Mouse (Mus musculus) midbrain, postnatal 0 days (tissue): ENCODE measurements around the gene Phf5a. TPM values are rescaled to one million over a fixed set of nuclear protein-coding genes. Genes with fewer than 3 reads are reported as not detected.

Source experiments
- ATAC-seq: fragments of 200-750 bp; cut with Nextera tagmentation; 2 replicates; pipeline ENCODE4 v1.8.0; 2017; ENCODE audit warnings: moderate number of reproducible peaks, mild to moderate bottlenecking, moderate TSS enrichment, moderate library complexity; ENCODE audit not compliant: low FRiP score
- DNase-seq: peaks from one replicate; pipeline ENCODE4 v3.0.0-alpha.2; 2015; ENCODE audit warnings: low spot score
- H3K27ac ChIP-seq: fragments of 300-500 bp; sonication (generic); 2 replicates; pipeline ENCODE4 v1.5.1; 2014; ENCODE audit warnings: low read depth, mild to moderate bottlenecking, low read length, mixed read lengths
- H3K27me3 ChIP-seq: fragments of 300-500 bp; sonication (generic); 2 replicates; pipeline ENCODE4 v1.6.1; 2014; ENCODE audit warnings: low read length, control low read depth, mixed read lengths; ENCODE audit not compliant: insufficient read depth
- H3K36me3 ChIP-seq: fragments of 300-500 bp; sonication (generic); 2 replicates; pipeline ENCODE4 v1.6.1; 2014; ENCODE audit warnings: low read length, control low read depth, mixed read lengths; ENCODE audit not compliant: insufficient read depth
- H3K4me1 ChIP-seq: fragments of 300-500 bp; sonication (generic); 2 replicates; pipeline ENCODE4 v1.6.1; 2014; ENCODE audit warnings: mild to moderate bottlenecking, control low read depth, antibody characterized with exemption, low read length, mixed read lengths; ENCODE audit not compliant: insufficient read depth
- H3K4me2 ChIP-seq: fragments of 300-500 bp; sonication (generic); 2 replicates; pipeline ENCODE4 v1.6.1; 2014; ENCODE audit warnings: low read depth, mild to moderate bottlenecking, low read length, mixed read lengths; ENCODE audit not compliant: poor library complexity, severe bottlenecking
- H3K4me3 ChIP-seq: fragments of 300-500 bp; sonication (generic); 2 replicates; pipeline ENCODE4 v1.5.1; 2014; ENCODE audit warnings: low read depth, mild to moderate bottlenecking, low read length, moderate library complexity
- H3K9ac ChIP-seq: fragments of 300-500 bp; sonication (generic); replicated peaks from 2 replicates; pipeline ENCODE4 v1.6.1; 2014; ENCODE audit warnings: mild to moderate bottlenecking, low read length, moderate library complexity, mixed read lengths; ENCODE audit not compliant: poor library complexity, severe bottlenecking
- H3K9me3 ChIP-seq: fragments of 300-500 bp; sonication (generic); 2 replicates; pipeline ENCODE4 v1.6.1; 2016; ENCODE audit warnings: low read length, control low read depth
- CTCF ChIP-seq: IDR thresholded peaks from 2 replicates; pipeline ENCODE4 v1.5.1; 2016; ENCODE audit warnings: antibody characterized with exemption, mild to moderate bottlenecking
- WGBS: fragments of 180-500 bp; shearing (Covaris S2); extraction: QIAGEN DNeasy Blood & Tissue Kit; methylation state at CpG from one replicate; pipeline ENCODE4 v1.1.7; 2014; 5-methylcytosine and 5-hydroxymethylcytosine counted together
- polyA plus RNA-seq: library from polyadenylated mRNA; unstranded; fragments of >200 nt; fragmentation: Nextera tagmentation; extraction: Ambion mirVana; gene quantifications from 2 replicates; pipeline ENCODE4 v1.2.1, GENCODE M21; 2015
- total RNA-seq: library from RNA; depleted of rRNA; stranded (reverse); fragments of >200 nt; gene quantifications from 2 replicates; pipeline ENCODE4 v1.2.3, GENCODE M21; 2014

The Phf5a gene
- total and polyA plus RNA-seq, 2 experiments from 2014 or later: 34.1 to 107 TPM

GRCm38 (mm10) chr15:81859330-81860255, 12.1 kb downstream of the Phf5a start:
- peak overlapping the region; percentile 91 for H3K27ac ChIP-seq
- under 1% methylated on average over 39 of the region's 39 CpGs for WGBS
- H3K9ac ChIP-seq: peak overlapping the region; percentile 61
- H3K4me1 ChIP-seq: peaks cover 4% of the 10 kb centered on the region; the same call in 1 of the 2 replicates
- DNase-seq (peak; percentile 98), ATAC-seq (peak; percentile 85)
- TF ChIP-seq CTCF: no peak
- no peaks in the 10 kb centered on the region for H3K9me3 ChIP-seq
- peak overlapping the region; percentile 92 for H3K4me2 ChIP-seq
- peak overlapping the region; percentile 51 for H3K4me3 ChIP-seq
- H3K36me3 ChIP-seq: no peaks in the 10 kb centered on the region
- H3K27me3 ChIP-seq: no peaks in the 10 kb centered on the region

GRCm38 (mm10) chr15:81858517-81859329, 13.0 kb downstream of the Phf5a start, which contains the start of gene Tob2:
Gene Tob2, minus strand, starts transcription at chr15:81858796.
- DNase-seq (peak; percentile 68), ATAC-seq (peak; percentile 2; the same call in 1 of the 2 replicates)
- Histone ChIP-seq H3K27ac (peak within 1 kb of the TSS; percentile 91), H3K4me2 (peak within 1 kb of the TSS; percentile 92), H3K9ac (peak within 1 kb of the TSS; percentile 61), H3K9me3 (no peaks in the 10 kb centered on the region), H3K4me3 (peak within 1 kb of the TSS; percentile 51), H3K4me1 (peaks cover 4% of the 10 kb centered on the region; the same call in 1 of the 2 replicates), H3K36me3 (no peaks in the 10 kb centered on the region), H3K27me3 (no peaks in the 10 kb centered on the region)
- under 1% methylated on average over 44 of the region's 44 CpGs for WGBS
- peak; percentile 53 for TF ChIP-seq CTCF

- no peaks in the 10 kb centered on the region for H3K36me3 ChIP-seq
- H3K4me3 ChIP-seq: peak overlapping the region; percentile 51
- peak overlapping the region; percentile 91 for H3K27ac ChIP-seq
- peak; percentile 3; the same call in 1 of the 2 replicates for ATAC-seq
- TF ChIP-seq CTCF: no peak
- DNase-seq: peak; percentile 95
- H3K9ac ChIP-seq: peak overlapping the region; percentile 61
- H3K27me3 ChIP-seq: no peaks in the 10 kb centered on the region
- peaks cover 4% of the 10 kb centered on the region; the same call in 1 of the 2 replicates for H3K4me1 ChIP-seq
- H3K9me3 ChIP-seq: no peaks in the 10 kb centered on the region
- H3K4me2 ChIP-seq: peak overlapping the region; percentile 92
- under 1% methylated on average over 23 of the region's 23 CpGs for WGBS
Measured at GRCm38 (mm10) chr15:81858138-81858516, 13.6 kb downstream of the Phf5a start.

GRCm38 (mm10) chr15:81857724-81858116, 14.0 kb downstream of the Phf5a start:
- Histone ChIP-seq H3K9me3 (no peaks in the 10 kb centered on the region), H3K27ac (peak overlapping the region; percentile 62), H3K4me1 (peaks cover 4% of the 10 kb centered on the region; the same call in 1 of the 2 replicates), H3K9ac (peak overlapping the region; percentile 61), H3K36me3 (no peaks in the 10 kb centered on the region), H3K27me3 (no peaks in the 10 kb centered on the region), H3K4me3 (peak overlapping the region; percentile 51), H3K4me2 (peak overlapping the region; percentile 92)
- DNase-seq (no peak), ATAC-seq (0 out of 2 replicates have a peak, but pooled peaks have one; percentile 5)
- no peak for TF ChIP-seq CTCF
- WGBS: under 1% methylated on average over 33 of the region's 33 CpGs

- TF ChIP-seq CTCF: no peak
- WGBS: 2% methylated on average over 14 of the region's 14 CpGs
- ATAC-seq (no peak), DNase-seq (no peak)
- peaks cover 4% of the 10 kb centered on the region; the same call in 1 of the 2 replicates for H3K4me1 ChIP-seq
- peak overlapping the region; percentile 61 for H3K9ac ChIP-seq
- no peaks in the 10 kb centered on the region for H3K9me3 ChIP-seq
- H3K4me3 ChIP-seq: peak overlapping the region; percentile 51
- no peaks in the 10 kb centered on the region for H3K27me3 ChIP-seq
- peak overlapping the region; percentile 92 for H3K4me2 ChIP-seq
- H3K27ac ChIP-seq: peak overlapping the region; percentile 62; the same call in 1 of the 2 replicates
- no peaks in the 10 kb centered on the region; the same call in 1 of the 2 replicates for H3K36me3 ChIP-seq
Measured at GRCm38 (mm10) chr15:81856938-81857723, 14.6 kb downstream of the Phf5a start.
